Comparison of ENCODE assay signal across 8 mouse cellular contexts in genomic region chr17:86144537-86145078, GRCm38 (mm10). TPM values are rescaled to one million over a fixed set of nuclear protein-coding genes. Genes with fewer than 3 reads are reported as not detected.
DNase-seq lines count a peak whose midpoint lies in the region; ATAC-seq and TF ChIP-seq lines count a peak whose summit lies in the region.

No protein-coding gene starts in this region.

- peaks cover 14% of the 10 kb centered on the region; the same call in 1 of the 2 replicates for H3K4me1 ChIP-seq in kidney, postnatal 0 days (replicated peaks; ENCODE audit: insufficient read depth, low read length)
- no peaks in the 10 kb centered on the region for H3K4me1 ChIP-seq in embryonic fibroblast, embryonic 13.5 days (ENCODE audit: control insufficient read depth, insufficient read depth, low read length)
- H3K4me1 ChIP-seq in midbrain, embryonic 14.5 days (ENCODE audit: control insufficient read depth, insufficient read depth, low read length) = peaks cover 13% of the 10 kb centered on the region

- CTCF ChIA-PET in Patski (lab: Charles Lee) = interaction anchor here (2.0 to 2.2 kb wide), 2 partner anchors 10 to 326 kb away, joined by 5 to 7 read pairs; no protein-coding TSS in a partner anchor

- TF ChIP-seq CTCF in kidney, postnatal 0 days (IDR thresholded peaks at IDR 0.05; ENCODE audit: low read depth) = no peak
- TF ChIP-seq CTCF in Patski (IDR thresholded peaks at IDR 0.05) = no peak
- no peak for TF ChIP-seq CTCF in embryonic fibroblast, embryonic 13.5 days (IDR thresholded peaks at IDR 0.05; ENCODE audit: borderline replicate concordance, insufficient read depth, low read length)

- POLR2A ChIA-PET in Patski (lab: Charles Lee) = interaction anchor here (0.6 to 0.7 kb wide), 3 partner anchors 15 to 820 kb away, joined by 3 to 5 read pairs (median 3); no protein-coding TSS in a partner anchor

- no peaks in the 10 kb centered on the region for H3K9me3 ChIP-seq in kidney, postnatal 0 days (replicated peaks; ENCODE audit: low read length)
- no peaks in the 10 kb centered on the region for H3K9me3 ChIP-seq in midbrain, embryonic 14.5 days (ENCODE audit: control insufficient read depth, low read length)

- no peak for DNase-seq in kidney, postnatal 0 days (ENCODE audit: low spot score)
- no peak for DNase-seq in kidney, adult 9 months
- no peak for DNase-seq in Patski (ENCODE audit: low read depth, low spot score)
- DNase-seq in kidney, postnatal 10 days = peak; percentile 46
- no peak for DNase-seq in midbrain, embryonic 14.5 days
- DNase-seq in layer of hippocampus, adult 9-11 months = no peak
- DNase-seq in layer of hippocampus, adult 18-20 months (ENCODE audit: low spot score in 2 of 2) = no peak

- H3K27ac ChIP-seq in kidney, postnatal 0 days = peak overlapping the region; percentile 70
- H3K27ac ChIP-seq in embryonic fibroblast, embryonic 13.5 days (ENCODE audit: insufficient read depth, low read length) = 0 out of 2 replicates have a peak overlapping the region, but pooled peaks have one; percentile 1
- peak overlapping the region; percentile 55 for H3K27ac ChIP-seq in midbrain, embryonic 14.5 days (replicated peaks; ENCODE audit: low read depth, low read length)

- peak overlapping the region; percentile 78 for H3K4me3 ChIP-seq in kidney, postnatal 0 days (replicated peaks; ENCODE audit: low read depth, low read length)
- H3K4me3 ChIP-seq in embryonic fibroblast, embryonic 13.5 days (ENCODE audit: insufficient read depth, low read length) = peak overlapping the region; percentile 94
- peak overlapping the region; percentile 66 for H3K4me3 ChIP-seq in midbrain, embryonic 14.5 days (replicated peaks; ENCODE audit: low read depth, low read length)

- H3K27me3 ChIP-seq in kidney, postnatal 0 days (ENCODE audit: insufficient read depth, low read length) = no peaks in the 10 kb centered on the region
- no peaks in the 10 kb centered on the region for H3K27me3 ChIP-seq in Patski
- H3K27me3 ChIP-seq in midbrain, embryonic 14.5 days (ENCODE audit: control insufficient read depth, insufficient read depth, low read length) = no peaks in the 10 kb centered on the region

- WGBS in kidney, postnatal 0 days = under 1% methylated on average over 33 of the region's 33 CpGs
- WGBS in midbrain, embryonic 14.5 days = under 1% methylated on average over 33 of the region's 33 CpGs

- peak overlapping the region; percentile 82 for H3K4me2 ChIP-seq in kidney, postnatal 0 days (ENCODE audit: low read length)
- peak overlapping the region; percentile 96 for H3K4me2 ChIP-seq in midbrain, embryonic 14.5 days (ENCODE audit: low read length)

- in situ Hi-C loops in Patski (cut with MboI; ENCODE audit: low pct_unique_long_range_greater_than_20kb) = no loop called here

- H3K9ac ChIP-seq in kidney, postnatal 0 days (ENCODE audit: low read depth, low read length) = peak overlapping the region; percentile 60
- peak overlapping the region; percentile 59 for H3K9ac ChIP-seq in midbrain, embryonic 14.5 days (replicated peaks; ENCODE audit: low read length)

- 0 out of 2 replicates have a peak, but pooled peaks cover 14% of the 10 kb centered on the region for H3K36me3 ChIP-seq in kidney, postnatal 0 days (ENCODE audit: insufficient read depth, low read length)
- 0 out of 2 replicates have a peak, but pooled peaks cover 5% of the 10 kb centered on the region for H3K36me3 ChIP-seq in midbrain, embryonic 14.5 days (ENCODE audit: control insufficient read depth, insufficient read depth, low read length)

- no peak for TF ChIP-seq POLR2A in embryonic fibroblast, embryonic 13.5 days (IDR thresholded peaks at IDR 0.05; ENCODE audit: low read depth, low read length)

- peak; percentile 78 for ATAC-seq in kidney, postnatal 0 days (replicated peaks; ENCODE audit: low FRiP score, low read depth)
- ATAC-seq in Patski = peak; percentile 52
- peak; percentile 82 for ATAC-seq in midbrain, embryonic 14.5 days (ENCODE audit: low FRiP score, low TSS enrichment)

RNA-seq across cellular contexts. Expression of gene Srbd1, which starts 0.4 kb away (rescaled TPM):
- polyA plus RNA-seq in kidney, postnatal 0 days (2015; fragmentation: Nextera tagmentation; extraction: Ambion mirVana) = 8.0 and 11.2 TPM in 2 replicates
- polyA plus RNA-seq in Patski (2021) = 20.3 TPM
- polyA plus RNA-seq in embryonic fibroblast, embryonic 13.5 days (2011; ENCODE audit: insufficient read length, low read depth, missing spikeins) = 17.2 and 17.9 TPM in 2 replicates
- polyA plus RNA-seq in midbrain, embryonic 14.5 days (2014; fragmentation: Nextera tagmentation; extraction: Ambion mirVana) = 9.1 and 11.3 TPM in 2 replicates
- total RNA-seq in layer of hippocampus, adult 18-20 months (2021) = 10 to 100 TPM; 15.0 to 15.7 TPM

RNA-seq across cellular contexts. Expression of gene Prkce, which starts 23.0 kb away (rescaled TPM):
- 5.8 and 6.0 TPM in 2 replicates for polyA plus RNA-seq in kidney, postnatal 0 days (2015; fragmentation: Nextera tagmentation; extraction: Ambion mirVana)
- polyA plus RNA-seq in Patski (2021) = 6.6 TPM
- 5.5 and 9.6 TPM in 2 replicates for polyA plus RNA-seq in embryonic fibroblast, embryonic 13.5 days (2011; ENCODE audit: insufficient read length, low read depth, missing spikeins)
- 25.4 and 29.6 TPM in 2 replicates for polyA plus RNA-seq in midbrain, embryonic 14.5 days (2014; fragmentation: Nextera tagmentation; extraction: Ambion mirVana)
- total RNA-seq in layer of hippocampus, adult 18-20 months (2021) = 100 to 1,000 TPM; 388 to 410 TPM

Comparison
In these comparisons a context has a peak if more than half of its experiments do, and no peak if none do; other contexts are left out.
1. H3K27ac ChIP-seq: peak in every context shown above with its lines; median percentile 70 in kidney, postnatal 0 days; 55 in midbrain, embryonic 14.5 days; 1 in embryonic fibroblast, embryonic 13.5 days.